Mouse (Mus musculus): Measurements from ENCODE around the gene Parp14. TPM values are rescaled to one million over a fixed set of nuclear protein-coding genes. Genes with fewer than 3 reads are reported as not detected.

The Parp14 gene
- polyA plus RNA-seq, 1 experiment from 2014 or later, result 2.3 TPM

GRCm38 (mm10) chr16:35888174-35888573 is 16.8 kb upstream of the Parp14 start:
- no peak overlapping the region for H3K27ac ChIP-seq (ENCODE audit: low read depth)
- ATAC-seq (no peak), DNase-seq (no peak)
- TF ChIP-seq EP300 (IDR thresholded peaks at IDR 0.05; ENCODE audit: low read depth), result no peak
- TF ChIP-seq CTCF (IDR thresholded peaks at IDR 0.05; ENCODE audit: low read depth), result no peak
- H3K9ac ChIP-seq (replicated peaks), result no peak overlapping the region
- no peaks in the 10 kb centered on the region for H3K9me3 ChIP-seq (ENCODE audit: low read length)
- no peaks in the 10 kb centered on the region for H3K36me3 ChIP-seq (replicated peaks; ENCODE audit: insufficient read depth, low read length)
- 77% methylated on average over 7 of the region's 7 CpGs for WGBS (ENCODE audit: insufficient replicate concordance)
- no peaks in the 10 kb centered on the region for H3K27me3 ChIP-seq (ENCODE audit: insufficient read depth, low read length)
- no peak overlapping the region for H3K4me2 ChIP-seq (ENCODE audit: low read depth, low read length)
- H3K4me1 ChIP-seq (ENCODE audit: insufficient read depth), result no peaks in the 10 kb centered on the region
- no peak overlapping the region for H3K4me3 ChIP-seq (ENCODE audit: low read depth, low read length)

GRCm38 (mm10) chr16:35874416-35874815 is 3.1 kb upstream of the Parp14 start:
- peaks cover 8% of the 10 kb centered on the region; the same call in 1 of the 2 replicates for H3K27me3 ChIP-seq (ENCODE audit: insufficient read depth, low read length)
- no peak overlapping the region for H3K27ac ChIP-seq (ENCODE audit: low read depth)
- H3K4me1 ChIP-seq (ENCODE audit: insufficient read depth), result peaks cover 21% of the 10 kb centered on the region
- WGBS (ENCODE audit: insufficient replicate concordance), result 25% methylated on average over 3 of the region's 3 CpGs
- no peak overlapping the region for H3K9ac ChIP-seq (replicated peaks)
- H3K4me3 ChIP-seq (ENCODE audit: low read depth, low read length), result no peak overlapping the region
- H3K9me3 ChIP-seq (ENCODE audit: low read length), result no peaks in the 10 kb centered on the region
- no peak overlapping the region for H3K4me2 ChIP-seq (ENCODE audit: low read depth, low read length)
- peak; percentile 74 for DNase-seq
- H3K36me3 ChIP-seq (replicated peaks; ENCODE audit: insufficient read depth, low read length), result no peaks in the 10 kb centered on the region
- TF ChIP-seq CTCF (IDR thresholded peaks at IDR 0.05; ENCODE audit: low read depth) (peak; percentile 84), EP300 (IDR thresholded peaks at IDR 0.05; ENCODE audit: low read depth) (no peak)
- ATAC-seq, result no peak

- WGBS (ENCODE audit: insufficient replicate concordance), result 28% methylated on average over 14 of the region's 14 CpGs
- H3K9ac ChIP-seq (replicated peaks), result peak overlapping the region; percentile 98; the same call in 1 of the 2 replicates
Observed at GRCm38 (mm10) chr16:35872410-35873006, 1.2 kb upstream of the Parp14 start.

GRCm38 (mm10) chr16:35871898-35872297 is 554 bp upstream of the Parp14 start:
- Histone ChIP-seq H3K4me3 (ENCODE audit: low read depth, low read length) (peak overlapping the region; percentile 99), H3K27ac (ENCODE audit: low read depth) (peak overlapping the region; percentile 90; the same call in 1 of the 2 replicates), H3K27me3 (ENCODE audit: insufficient read depth, low read length) (peaks cover 8% of the 10 kb centered on the region; the same call in 1 of the 2 replicates), H3K36me3 (replicated peaks; ENCODE audit: insufficient read depth, low read length) (peaks cover under 1% of the 10 kb centered on the region; the same call in 1 of the 2 replicates), H3K9me3 (ENCODE audit: low read length) (no peaks in the 10 kb centered on the region), H3K4me2 (ENCODE audit: low read depth, low read length) (peak overlapping the region; percentile 80), H3K4me1 (ENCODE audit: insufficient read depth) (peaks cover 30% of the 10 kb centered on the region), H3K9ac (replicated peaks) (peak overlapping the region; percentile 98; the same call in 1 of the 2 replicates)
- WGBS (ENCODE audit: insufficient replicate concordance), result 13% methylated on average over 12 of the region's 12 CpGs
- DNase-seq, result no peak
- no peak for TF ChIP-seq EP300 (IDR thresholded peaks at IDR 0.05; ENCODE audit: low read depth)
- ATAC-seq, result peak; percentile 11

More at GRCm38 (mm10) chr16:35872410-35873006, 1.2 kb upstream of the Parp14 start:
- 0 out of 2 replicates have a peak overlapping the region, but pooled peaks have one; percentile 90 for H3K27ac ChIP-seq (ENCODE audit: low read depth)
- H3K9me3 ChIP-seq (ENCODE audit: low read length), result no peaks in the 10 kb centered on the region
- no peaks in the 10 kb centered on the region for H3K36me3 ChIP-seq (replicated peaks; ENCODE audit: insufficient read depth, low read length)
- no peak for DNase-seq
- peak overlapping the region; percentile 80 for H3K4me2 ChIP-seq (ENCODE audit: low read depth, low read length)
- no peak for ATAC-seq
- H3K4me3 ChIP-seq (ENCODE audit: low read depth, low read length), result peak overlapping the region; percentile 99
- H3K27me3 ChIP-seq (ENCODE audit: insufficient read depth, low read length), result peaks cover 8% of the 10 kb centered on the region; the same call in 1 of the 2 replicates
- peaks cover 30% of the 10 kb centered on the region for H3K4me1 ChIP-seq (ENCODE audit: insufficient read depth)
- no peak for TF ChIP-seq CTCF (IDR thresholded peaks at IDR 0.05; ENCODE audit: low read depth)
- TF ChIP-seq EP300 (IDR thresholded peaks at IDR 0.05; ENCODE audit: low read depth), result no peak

GRCm38 (mm10) chr16:35870581-35871047 is 730 bp downstream of the Parp14 start:
- Histone ChIP-seq H3K4me1 (ENCODE audit: insufficient read depth) (peaks cover 30% of the 10 kb centered on the region), H3K27me3 (ENCODE audit: insufficient read depth, low read length) (peaks cover 8% of the 10 kb centered on the region; the same call in 1 of the 2 replicates), H3K4me2 (ENCODE audit: low read depth, low read length) (peak overlapping the region; percentile 80), H3K4me3 (ENCODE audit: low read depth, low read length) (peak overlapping the region; percentile 99), H3K36me3 (replicated peaks; ENCODE audit: insufficient read depth, low read length) (peaks cover 9% of the 10 kb centered on the region), H3K27ac (ENCODE audit: low read depth) (peak overlapping the region; percentile 90), H3K9me3 (ENCODE audit: low read length) (no peaks in the 10 kb centered on the region), H3K9ac (replicated peaks) (peak overlapping the region; percentile 98)
- WGBS (ENCODE audit: insufficient replicate concordance), result 2% methylated on average over 12 of the region's 12 CpGs
- ATAC-seq, result peak; percentile 37
- DNase-seq, result no peak
- no peak for TF ChIP-seq EP300 (IDR thresholded peaks at IDR 0.05; ENCODE audit: low read depth)
- TF ChIP-seq CTCF (IDR thresholded peaks at IDR 0.05; ENCODE audit: low read depth), result no peak

- peak overlapping the region; percentile 99 for H3K4me3 ChIP-seq (ENCODE audit: low read depth, low read length)
- H3K9ac ChIP-seq (replicated peaks), result peak overlapping the region; percentile 98
- TF ChIP-seq EP300 (IDR thresholded peaks at IDR 0.05; ENCODE audit: low read depth) (no peak), CTCF (IDR thresholded peaks at IDR 0.05; ENCODE audit: low read depth) (no peak)
- H3K4me2 ChIP-seq (ENCODE audit: low read depth, low read length), result peak overlapping the region; percentile 80
- WGBS (ENCODE audit: insufficient replicate concordance), result 55% methylated on average over 6 of the region's 6 CpGs
- H3K36me3 ChIP-seq (replicated peaks; ENCODE audit: insufficient read depth, low read length), result peaks cover 16% of the 10 kb centered on the region
- H3K9me3 ChIP-seq (ENCODE audit: low read length), result no peaks in the 10 kb centered on the region
- 0 out of 2 replicates have a peak overlapping the region, but pooled peaks have one; percentile 8 for H3K27ac ChIP-seq (ENCODE audit: low read depth)
- DNase-seq (no peak), ATAC-seq (no peak)
- H3K4me1 ChIP-seq (ENCODE audit: insufficient read depth), result peaks cover 30% of the 10 kb centered on the region
- H3K27me3 ChIP-seq (ENCODE audit: insufficient read depth, low read length), result peaks cover 8% of the 10 kb centered on the region; the same call in 1 of the 2 replicates
Observed at GRCm38 (mm10) chr16:35869656-35870055, 1.7 kb downstream of the Parp14 start.

Measured in liver, postnatal 0 days (tissue).